Mouse (Mus musculus) Patski (cell line): ENCODE measurements at regions not wholly inside any gene's neighbourhood (a gene's known extent, or its start where the extent isn't known, plus 50 kb on each side); places are given as distances from the start of the nearest gene placed in this dataset.

Source experiments
- ATAC-seq: fragments of 100-300 bp; one replicate; pipeline ENCODE4 v1.8.0; 2021
- CTCF ChIA-PET: fragments of 350-600 bp; sonication (Branson Sonifier 250); formaldehyde crosslinking; loops from one replicate; lab custom pipeline; 2022; ENCODE audit warnings: inconsistent platforms; lab: Charles Lee
- POLR2A ChIA-PET: fragments of 350-600 bp; sonication (Branson Sonifier 250); formaldehyde crosslinking; loops from one replicate; lab custom pipeline; 2022; ENCODE audit warnings: antibody characterized with exemption, inconsistent platforms; lab: Charles Lee
- DNase-seq: peaks from one replicate; pipeline ENCODE4 v3.0.0-alpha.2; 2011; ENCODE audit warnings: low read depth, low spot score
- H3K27me3 ChIP-seq: fragments of 371-371 bp; one replicate; pipeline ENCODE4 v1.5.1; 2021
- CTCF ChIP-seq: fragments of 100-300 bp; IDR thresholded peaks from one replicate; pipeline ENCODE4 v1.5.1; 2021
- in situ Hi-C: fragments of 300-500 bp; cut with MboI; formaldehyde crosslinking; loops from 3 replicates; pipeline ENCODE4 v1.11.1; 2018; ENCODE audit warnings: low pct_unique_long_range_greater_than_20kb, mixed read lengths

GRCm38 (mm10) chr4:25451865-25452264, 170.2 kb upstream of the Ufl1 start:
- CTCF ChIA-PET: no interaction called here
- in situ Hi-C loops: no loop called here
- DNase-seq: no peak
- H3K27me3 ChIP-seq: no peaks in the 10 kb centered on the region
- POLR2A ChIA-PET: no interaction called here
- no peak for ATAC-seq
- no peak for TF ChIP-seq CTCF

- in situ Hi-C loops: no loop called here
- CTCF ChIA-PET: no interaction called here
- ATAC-seq (no peak), DNase-seq (no peak)
- no peaks in the 10 kb centered on the region for H3K27me3 ChIP-seq
- POLR2A ChIA-PET: no interaction called here
- no peak for TF ChIP-seq CTCF
These were observed 150.6 kb upstream of the Ufl1 start for GRCm38 (mm10) chr4:25432203-25432602.

- no peak for ATAC-seq
- in situ Hi-C loops: no loop called here
- H3K27me3 ChIP-seq: no peaks in the 10 kb centered on the region
- no peak for TF ChIP-seq CTCF
- POLR2A ChIA-PET: no interaction called here
- DNase-seq: no peak
- CTCF ChIA-PET: no interaction called here
These were observed 134.7 kb upstream of the Ufl1 start for GRCm38 (mm10) chr4:25416330-25416729.

- ChIA-PET POLR2A (no interaction called here), CTCF (no interaction called here)
- no peak for ATAC-seq
- no peak for DNase-seq
- H3K27me3 ChIP-seq: no peaks in the 10 kb centered on the region
- no peak for TF ChIP-seq CTCF
- in situ Hi-C loops: no loop called here
These were observed 128.8 kb upstream of the Ufl1 start for GRCm38 (mm10) chr4:25410440-25410839.

DNA sequence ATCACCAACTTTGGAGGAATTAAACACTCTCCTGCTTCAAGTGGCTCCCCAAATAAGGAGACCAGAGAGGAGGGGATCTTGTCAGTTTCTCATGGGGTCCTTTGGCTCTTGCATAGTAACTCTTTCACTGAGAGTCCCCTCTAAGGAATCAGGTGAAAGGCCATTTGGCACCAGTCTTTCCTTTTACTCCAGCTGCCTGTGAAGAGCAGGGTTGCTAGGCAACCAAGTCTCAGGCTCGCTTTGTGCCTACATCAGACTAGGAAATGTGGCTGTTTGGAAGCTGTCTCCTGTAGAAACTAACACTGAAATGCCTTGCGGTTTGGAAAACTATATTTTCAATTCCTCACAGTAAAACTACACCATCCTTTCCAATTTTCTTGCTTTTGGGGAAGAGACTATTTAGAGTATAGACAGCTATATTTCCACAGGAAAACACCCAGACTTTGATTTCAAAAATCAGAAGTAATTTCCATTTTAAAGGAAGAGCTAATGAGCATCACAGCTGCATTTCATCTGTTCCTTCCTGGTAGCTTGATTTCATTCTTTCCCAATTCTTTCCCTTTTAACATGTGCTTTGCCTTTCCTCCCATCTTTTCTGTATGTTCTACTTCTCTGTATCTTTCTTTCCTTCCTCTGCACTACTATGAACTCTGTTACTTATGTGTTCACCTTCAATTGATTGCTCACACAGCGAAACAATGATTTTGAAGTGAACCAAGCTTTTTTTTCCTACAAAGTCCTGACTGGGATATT, 127.3 kb upstream of the Ufl1 start:
- no peak for TF ChIP-seq CTCF
- CTCF ChIA-PET: no interaction called here
- POLR2A ChIA-PET: no interaction called here
- H3K27me3 ChIP-seq: no peaks in the 10 kb centered on the region
- no peak for ATAC-seq
- in situ Hi-C loops: no loop called here
- DNase-seq: no peak

- ChIA-PET POLR2A (no interaction called here), CTCF (no interaction called here)
- in situ Hi-C loops: no loop called here
- no peaks in the 10 kb centered on the region for H3K27me3 ChIP-seq
- ATAC-seq (no peak), DNase-seq (no peak)
- TF ChIP-seq CTCF: no peak
These were observed 126.2 kb upstream of the Ufl1 start for GRCm38 (mm10) chr4:25407842-25408241.

DNA sequence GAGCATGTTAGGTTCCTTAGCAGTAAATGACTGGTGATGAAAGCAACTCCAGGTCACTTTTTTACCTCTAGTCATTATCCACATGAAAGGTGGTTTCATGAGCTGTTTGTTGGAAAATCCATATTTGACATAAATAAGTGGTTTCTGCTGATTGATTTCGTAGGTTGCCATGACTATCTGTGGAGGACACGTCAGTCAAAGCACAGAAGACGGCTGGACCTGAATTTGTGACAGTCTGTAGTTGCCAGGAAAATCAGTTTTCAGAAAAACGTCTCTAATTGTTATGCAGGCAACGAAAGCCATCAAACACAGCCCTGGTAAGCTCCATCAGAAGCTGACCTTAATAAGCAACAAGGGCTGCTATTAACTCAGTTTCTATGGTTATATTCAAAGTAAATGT, 107.9 kb upstream of the Ufl1 start:
- CTCF ChIA-PET: no interaction called here
- ATAC-seq (no peak), DNase-seq (no peak)
- in situ Hi-C loops: no loop called here
- H3K27me3 ChIP-seq: no peaks in the 10 kb centered on the region
- no peak for TF ChIP-seq CTCF
- POLR2A ChIA-PET: no interaction called here

DNA sequence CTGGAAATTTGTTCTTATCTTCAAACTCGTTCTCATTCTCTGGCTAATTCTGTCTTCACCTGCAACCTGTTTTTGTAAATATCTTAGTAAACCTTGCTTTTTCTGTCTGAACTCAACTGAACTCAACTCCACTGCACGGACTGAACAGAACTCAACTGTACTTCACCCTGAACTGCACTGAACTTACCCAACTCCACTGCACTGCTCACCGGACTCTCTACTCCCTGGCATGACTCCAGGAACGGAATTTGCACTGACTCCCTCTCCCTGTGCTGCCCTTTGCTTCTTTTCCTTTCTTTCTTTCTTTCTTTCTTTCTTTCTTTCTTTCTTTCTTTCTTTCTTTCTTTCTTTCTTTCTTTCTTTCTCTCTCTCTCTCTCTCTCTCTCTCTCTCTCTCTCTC, 90.4 kb upstream of the Ufl1 start:
- DNase-seq: no peak
- ATAC-seq: no peak
- TF ChIP-seq CTCF: no peak
- H3K27me3 ChIP-seq: no peaks in the 10 kb centered on the region
- CTCF ChIA-PET: no interaction called here
- in situ Hi-C loops: no loop called here
- POLR2A ChIA-PET: no interaction called here

DNA sequence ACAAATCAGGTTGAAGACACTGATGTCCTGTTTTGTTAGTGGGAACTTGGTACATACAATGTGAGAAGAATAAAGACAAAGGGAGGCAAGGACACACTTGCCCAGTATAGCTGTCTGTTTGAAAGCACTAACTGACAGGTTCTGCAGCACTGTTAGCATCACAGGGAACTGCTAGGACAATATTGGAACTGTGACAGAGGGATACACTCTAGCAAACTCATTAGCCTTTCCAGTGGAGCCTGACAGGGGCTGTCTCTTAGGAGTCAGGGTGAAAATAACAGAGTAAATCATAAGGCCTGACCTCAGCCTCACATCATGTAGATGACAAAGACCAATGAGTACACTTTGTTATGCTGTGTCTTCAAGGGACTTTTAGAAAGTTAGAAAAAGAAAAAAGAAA, 82.8 kb upstream of the Ufl1 start:
- in situ Hi-C loops: no loop called here
- H3K27me3 ChIP-seq: no peaks in the 10 kb centered on the region
- ATAC-seq (peak; percentile 51), DNase-seq (peak; percentile 24)
- ChIA-PET CTCF (interaction anchor here (0.6 kb wide), 1 partner anchor 12 kb away, joined by 3 read pairs; no protein-coding TSS in a partner anchor), POLR2A (no interaction called here)
- no peak for TF ChIP-seq CTCF

GRCm38 (mm10) chr4:25337638-25338037, 56.0 kb upstream of the Ufl1 start:
- CTCF ChIA-PET: interaction anchor here (1.4 kb wide), 1 partner anchor 8 kb away, joined by 3 read pairs; no protein-coding TSS in a partner anchor
- TF ChIP-seq CTCF: peak; percentile 28
- no peaks in the 10 kb centered on the region for H3K27me3 ChIP-seq
- ATAC-seq (no peak), DNase-seq (no peak)
- in situ Hi-C loops: no loop called here
- POLR2A ChIA-PET: no interaction called here
